Mouse (Mus musculus): ENCODE results near the gene Phox2a.

Gene Phox2a

GRCm38 (mm10) chr7:101837606-101838471 is 19.7 kb downstream of the Phox2a start, which contains the start of gene Inppl1:
Gene Inppl1, minus strand, starts transcription at chr7:101838229.
- peak; percentile 98 for DNase-seq

- no peak for DNase-seq
Observed at GRCm38 (mm10) chr7:101844186-101844585, 26.1 kb downstream of the Phox2a start.

DNA sequence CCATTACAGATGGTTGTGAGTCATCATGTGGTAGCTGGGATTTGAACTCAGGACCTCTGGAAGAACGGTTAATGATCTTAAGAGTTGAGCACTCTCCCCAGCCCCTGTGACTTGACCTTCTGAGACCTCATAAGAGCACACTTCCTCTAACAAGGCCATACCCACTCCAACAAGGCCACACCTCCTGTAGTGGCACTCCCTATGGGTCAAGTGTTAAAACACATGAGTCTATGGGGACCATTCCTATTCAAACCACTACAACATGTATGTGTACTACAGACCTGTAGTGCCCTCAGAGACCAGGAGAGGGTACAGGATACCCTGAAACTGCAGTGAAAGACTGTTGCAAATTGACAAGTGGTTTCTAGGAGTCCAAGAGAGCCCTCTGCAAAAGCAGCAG is 29.8 kb downstream of the Phox2a start:
- DNase-seq: no peak

DNA sequence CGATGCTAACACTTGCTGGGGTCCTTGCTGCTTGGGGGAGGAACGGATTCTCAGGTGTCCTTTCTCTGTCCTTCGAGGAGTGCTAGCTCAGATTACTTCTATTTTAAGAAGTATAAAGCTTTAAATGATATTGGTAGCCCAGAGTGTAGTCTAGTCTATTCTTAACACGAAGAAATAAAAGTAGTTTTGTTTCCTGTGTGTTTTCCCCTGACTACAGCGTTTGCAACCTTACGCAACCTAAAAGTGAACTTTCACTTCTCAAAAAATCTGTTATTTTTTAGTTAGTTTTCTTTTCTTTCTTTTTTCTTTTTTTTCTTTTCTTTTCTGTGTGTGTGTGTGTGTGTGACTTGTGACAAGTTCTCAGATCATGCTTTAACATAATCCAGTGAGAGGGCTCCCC is 33.6 kb downstream of the Phox2a start:
- no peak for DNase-seq

- DNase-seq: peak; percentile 48
Observed at GRCm38 (mm10) chr7:101852846-101853245, 34.7 kb downstream of the Phox2a start.

GRCm38 (mm10) chr7:101853816-101854215 is 35.7 kb downstream of the Phox2a start:
- DNase-seq: no peak

DNA sequence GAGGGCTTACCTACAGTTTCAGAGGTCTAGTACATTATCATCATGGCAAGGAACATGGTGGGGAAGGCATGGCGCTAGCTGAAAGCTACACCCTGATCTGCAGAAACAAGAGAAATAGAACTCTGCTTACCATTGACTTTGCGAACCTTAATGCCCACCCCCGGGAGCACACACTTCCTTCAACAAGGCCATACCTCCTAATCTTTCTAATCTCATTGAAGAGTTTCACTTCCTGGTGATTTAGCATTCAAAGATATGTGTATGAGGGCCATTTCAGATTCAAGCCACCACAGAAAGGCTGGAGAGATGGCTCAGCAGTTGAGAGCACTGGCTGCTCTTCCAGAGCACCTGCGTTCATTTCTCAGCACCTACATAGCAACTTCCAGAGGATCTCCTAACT is 39.0 kb downstream of the Phox2a start, which contains the start of gene Folr2:
TSS of gene Folr2 (minus strand) at position 101 of the 400 bp plus-strand sequence.
- no peak for DNase-seq

- no peak for DNase-seq
Observed at GRCm38 (mm10) chr7:101858362-101858761, 40.2 kb downstream of the Phox2a start.

DNA sequence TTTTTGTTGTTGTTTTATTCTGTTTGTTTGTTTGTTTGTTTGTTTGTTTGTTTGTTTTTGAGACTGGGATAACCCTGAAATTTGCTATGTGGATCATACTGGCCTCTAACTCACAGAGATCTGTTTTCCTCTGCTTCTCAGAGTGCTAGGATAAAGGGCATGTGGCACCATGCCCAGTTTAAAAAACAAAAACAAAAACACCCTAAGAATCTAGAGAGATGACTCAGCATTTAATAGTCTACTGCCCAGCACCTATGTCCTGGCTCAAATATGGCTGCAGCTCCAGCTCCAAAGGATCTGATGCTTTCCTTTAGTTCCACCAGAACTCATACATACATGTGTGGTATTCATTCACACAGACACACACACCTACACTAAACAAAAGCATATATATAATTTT is 42.9 kb downstream of the Phox2a start:
- DNase-seq: peak; percentile 89

DNA sequence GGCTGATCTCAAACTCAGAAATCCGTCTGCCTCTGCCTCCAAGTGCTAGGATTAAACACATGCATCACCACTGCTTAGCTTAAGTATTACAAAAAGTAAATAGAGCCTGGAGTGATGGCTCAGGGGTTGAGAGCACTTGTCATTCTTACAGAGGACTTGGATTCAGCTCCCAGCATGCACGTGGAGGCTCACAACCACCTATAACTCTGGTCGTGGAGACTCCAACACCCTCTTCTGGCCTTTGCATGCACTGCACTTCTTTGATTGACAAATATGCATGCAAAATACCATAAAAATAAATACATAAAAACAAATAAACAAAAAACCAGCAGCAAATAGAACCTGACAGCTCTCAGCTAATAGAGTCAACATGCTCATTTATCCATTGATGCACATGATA is 44.2 kb downstream of the Phox2a start:
- DNase-seq: no peak

- DNase-seq: no peak
Observed at GRCm38 (mm10) chr7:101863415-101863814, 45.3 kb downstream of the Phox2a start, which contains the start of gene Anapc15. Gene Anapc15, plus strand, starts transcription at chr7:101863715.

DNA sequence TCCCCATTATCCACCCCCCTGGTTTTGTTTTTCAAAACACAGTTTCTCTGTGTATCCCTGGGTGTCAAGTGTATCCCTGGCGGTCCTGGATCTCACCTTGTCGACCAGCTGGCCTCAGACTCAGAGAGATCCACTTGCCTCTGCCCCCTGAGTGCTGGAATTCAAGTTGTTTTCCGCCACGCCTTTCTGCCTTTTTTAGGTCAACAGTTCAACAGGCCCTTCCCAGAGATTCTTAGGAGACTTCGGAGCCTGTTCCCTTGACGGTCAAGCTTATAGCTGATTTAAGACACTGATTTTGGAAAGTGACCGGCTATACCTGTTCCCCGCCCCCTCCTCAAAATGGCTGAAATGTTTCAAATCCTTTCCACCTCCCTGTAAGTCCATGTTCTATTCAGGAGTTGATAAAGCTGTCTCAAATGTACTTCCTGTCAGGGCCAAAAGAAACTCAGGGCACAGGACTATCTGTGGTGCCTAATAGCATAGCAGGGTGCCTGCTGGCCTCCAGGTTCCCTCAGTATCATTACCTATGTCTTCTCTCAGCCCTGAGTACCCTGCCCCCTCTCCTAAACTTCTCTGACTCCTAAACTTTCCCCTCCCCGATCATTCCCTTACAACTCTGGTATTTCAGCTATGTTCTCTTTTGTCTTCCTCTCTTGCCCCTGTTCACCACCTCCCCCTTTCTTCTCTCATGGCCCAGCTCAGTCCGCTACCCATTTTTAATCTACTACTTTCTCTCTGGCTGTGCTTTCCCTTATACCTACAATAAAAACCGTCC is 48.6 kb downstream of the Phox2a start:
- DNase-seq: peak; percentile 42

DNA sequence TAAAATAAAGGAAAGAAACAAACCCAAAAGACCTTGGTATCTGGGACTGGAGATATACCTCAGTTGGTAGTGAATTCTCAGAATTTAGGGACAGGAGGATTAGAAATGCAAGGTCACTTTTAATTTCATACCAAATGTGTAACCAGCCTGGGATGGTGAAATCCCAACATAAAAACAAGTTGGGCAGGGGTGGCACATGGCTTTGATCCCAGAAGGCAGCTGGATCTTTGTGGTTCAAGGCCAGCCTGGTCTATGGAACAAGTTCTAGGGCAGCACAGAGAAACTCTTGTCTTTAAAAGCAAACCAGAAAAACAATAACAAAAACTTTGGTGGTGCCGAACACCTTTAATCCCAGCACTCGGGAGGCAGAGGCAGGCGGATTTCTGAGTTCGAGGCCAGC is 49.4 kb downstream of the Phox2a start:
- no peak for DNase-seq

GRCm38 (mm10) chr7:101868241-101869162 is 50.4 kb downstream of the Phox2a start:
- DNase-seq: peak; percentile 83

DNA sequence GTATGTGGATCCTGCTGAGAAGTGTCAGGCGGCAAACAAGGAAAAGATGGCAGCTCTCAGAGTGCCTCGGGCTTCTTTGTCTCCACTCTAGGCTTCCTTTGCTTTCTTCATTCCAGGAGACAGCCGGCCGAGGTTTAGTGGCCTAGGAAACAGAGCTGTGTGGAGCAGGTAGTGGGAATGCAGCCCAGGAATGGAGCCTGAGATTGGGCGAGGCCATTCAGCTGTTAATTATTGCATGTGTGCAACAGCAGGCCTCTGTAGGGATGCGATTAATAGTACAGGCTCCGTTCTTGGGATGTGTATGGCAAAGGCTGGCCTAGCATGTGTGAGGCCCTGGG is 51.0 kb downstream of the Phox2a start:
- DNase-seq: peak; percentile 58

DNA sequence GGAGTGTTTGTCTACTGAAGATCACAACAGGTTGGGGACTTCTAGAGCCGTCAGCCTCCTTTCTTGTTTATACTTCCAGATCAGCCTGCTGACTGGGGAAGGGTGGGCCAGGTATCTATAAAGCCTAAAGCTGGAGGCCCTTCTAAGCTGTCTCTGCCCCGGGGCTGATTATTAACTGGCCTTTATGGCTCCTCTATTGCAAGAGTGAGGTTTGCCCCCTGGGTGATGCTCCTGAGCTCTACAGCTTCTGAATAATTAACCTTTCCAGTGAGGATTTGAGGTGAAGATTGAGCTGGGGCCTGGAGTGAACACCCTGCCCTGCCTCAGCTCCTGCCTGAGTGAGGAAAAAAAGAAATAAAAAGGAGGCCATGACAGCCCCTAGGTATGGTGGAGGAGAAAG is 52.5 kb downstream of the Phox2a start, which contains the start of gene Folr1:
TSS of gene Folr1 (minus strand) at position 160 of the 400 bp plus-strand sequence.
- DNase-seq: peak; percentile 91

DNA sequence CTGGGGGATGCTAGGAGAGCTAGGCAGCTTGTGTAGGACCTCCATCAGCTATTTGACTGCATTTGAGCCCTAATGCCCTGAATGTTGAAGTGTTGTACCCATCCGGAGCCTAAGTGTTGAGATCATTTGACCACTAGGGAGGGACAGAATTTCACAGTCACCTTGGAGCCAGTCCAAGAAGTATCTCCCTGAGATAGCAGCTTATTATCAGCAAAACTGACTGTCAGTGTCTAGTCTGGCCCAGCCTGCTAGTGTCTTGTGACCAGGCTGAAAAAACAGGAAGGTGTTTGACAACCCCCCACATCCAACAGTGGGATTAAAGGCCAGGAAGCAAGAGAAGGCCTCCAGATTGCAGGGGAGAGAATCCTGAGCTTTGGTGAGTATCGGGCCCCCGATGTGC is 53.2 kb downstream of the Phox2a start:
- peak; percentile 43 for DNase-seq
